Mouse (Mus musculus): ENCODE data around the gene Runx1. TPM values are rescaled to one million over a fixed set of nuclear protein-coding genes. Genes with fewer than 3 reads are reported as not detected.

Gene Runx1
- polyA plus RNA-seq, 1 experiment: 0.48 TPM

GRCm38 (mm10) chr16:92686978-92687377 is 139.0 kb downstream of the Runx1 start:
- H3K4me3 ChIP-seq (ENCODE audit: insufficient read depth, low read length): no peak overlapping the region
- no peaks in the 10 kb centered on the region for H3K4me1 ChIP-seq (ENCODE audit: control insufficient read depth, insufficient read depth, low read length)
- no peak overlapping the region for H3K27ac ChIP-seq (ENCODE audit: insufficient read depth, low read length)
- no peak for TF ChIP-seq POLR2A (IDR thresholded peaks at IDR 0.05; ENCODE audit: extremely low read depth, insufficient read depth, low read length)
- no peak for TF ChIP-seq CTCF (IDR thresholded peaks at IDR 0.05; ENCODE audit: extremely low read depth, insufficient read depth, low read length)

- Histone ChIP-seq H3K4me3 (ENCODE audit: insufficient read depth, low read length) (no peak overlapping the region), H3K27ac (ENCODE audit: insufficient read depth, low read length) (no peak overlapping the region), H3K4me1 (ENCODE audit: control insufficient read depth, insufficient read depth, low read length) (no peaks in the 10 kb centered on the region)
- TF ChIP-seq POLR2A (IDR thresholded peaks at IDR 0.05; ENCODE audit: extremely low read depth, insufficient read depth, low read length) (no peak), CTCF (IDR thresholded peaks at IDR 0.05; ENCODE audit: extremely low read depth, insufficient read depth, low read length) (no peak)
These were observed 140.1 kb downstream of the Runx1 start for GRCm38 (mm10) chr16:92685766-92686315.

DNA sequence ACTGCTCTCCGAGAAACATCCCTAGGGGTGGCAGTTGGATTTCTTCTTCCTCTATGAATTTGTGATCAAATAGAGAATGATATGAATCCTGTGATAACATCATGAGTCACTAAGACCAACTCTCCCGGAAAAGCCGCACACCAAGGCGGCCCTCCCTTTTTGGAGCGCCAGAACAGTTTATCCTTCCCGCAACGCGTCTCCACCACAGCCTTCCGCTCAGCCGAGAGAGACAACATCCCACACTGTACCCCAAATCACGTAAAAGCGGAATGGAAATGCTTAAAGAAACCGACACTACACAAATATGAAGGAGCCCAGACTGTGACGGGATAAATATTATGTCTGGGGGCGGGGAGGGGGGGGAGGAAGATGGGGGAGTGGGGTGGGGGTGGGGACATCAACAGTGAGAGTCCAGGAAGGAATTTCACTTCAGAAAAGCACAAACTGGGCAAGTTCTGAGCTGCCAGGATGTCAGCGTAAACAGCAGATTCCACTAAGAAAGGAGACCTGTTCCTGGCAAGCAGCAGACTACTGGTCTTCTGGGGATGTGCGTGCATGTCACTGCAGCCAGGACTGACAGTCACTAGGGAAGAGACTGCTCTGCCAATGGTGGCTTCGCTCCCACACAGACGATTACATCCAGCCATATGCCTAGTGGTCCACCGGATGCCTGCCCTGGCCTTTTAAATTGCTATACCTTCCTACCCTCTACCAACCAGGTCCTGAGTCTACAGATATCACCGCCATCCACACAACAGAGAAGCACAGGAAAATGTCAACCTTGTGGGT is 141.3 kb downstream of the Runx1 start:
- Histone ChIP-seq H3K4me1 (ENCODE audit: control insufficient read depth, insufficient read depth, low read length) (no peaks in the 10 kb centered on the region), H3K27ac (ENCODE audit: insufficient read depth, low read length) (no peak overlapping the region), H3K4me3 (ENCODE audit: insufficient read depth, low read length) (no peak overlapping the region)
- TF ChIP-seq POLR2A (IDR thresholded peaks at IDR 0.05; ENCODE audit: extremely low read depth, insufficient read depth, low read length): no peak
- TF ChIP-seq CTCF (IDR thresholded peaks at IDR 0.05; ENCODE audit: extremely low read depth, insufficient read depth, low read length): no peak

DNA sequence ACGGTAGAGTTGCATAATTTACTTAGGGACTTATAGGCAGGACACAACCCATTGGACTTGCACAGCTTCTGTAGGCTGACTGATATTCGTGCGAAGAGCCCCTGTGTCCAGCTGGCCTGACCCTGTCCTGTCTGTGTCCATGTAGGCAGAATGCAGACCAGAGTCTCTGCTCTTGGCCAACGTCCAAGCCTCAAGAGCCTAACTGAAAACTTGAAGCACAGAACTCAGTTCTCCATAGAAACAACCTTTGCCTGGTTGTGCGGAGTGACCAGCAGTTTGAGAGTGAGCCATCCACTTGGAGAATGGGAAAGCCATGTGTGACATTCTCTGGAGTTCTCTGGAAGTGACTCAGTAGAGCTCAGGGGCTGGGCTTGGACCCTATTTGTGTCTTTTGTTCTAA is 149.3 kb downstream of the Runx1 start:
- Histone ChIP-seq H3K4me1 (ENCODE audit: control insufficient read depth, insufficient read depth, low read length) (no peaks in the 10 kb centered on the region), H3K4me3 (ENCODE audit: insufficient read depth, low read length) (no peak overlapping the region), H3K27ac (ENCODE audit: insufficient read depth, low read length) (no peak overlapping the region)
- TF ChIP-seq CTCF (IDR thresholded peaks at IDR 0.05; ENCODE audit: extremely low read depth, insufficient read depth, low read length): no peak
- no peak for TF ChIP-seq POLR2A (IDR thresholded peaks at IDR 0.05; ENCODE audit: extremely low read depth, insufficient read depth, low read length)

DNA sequence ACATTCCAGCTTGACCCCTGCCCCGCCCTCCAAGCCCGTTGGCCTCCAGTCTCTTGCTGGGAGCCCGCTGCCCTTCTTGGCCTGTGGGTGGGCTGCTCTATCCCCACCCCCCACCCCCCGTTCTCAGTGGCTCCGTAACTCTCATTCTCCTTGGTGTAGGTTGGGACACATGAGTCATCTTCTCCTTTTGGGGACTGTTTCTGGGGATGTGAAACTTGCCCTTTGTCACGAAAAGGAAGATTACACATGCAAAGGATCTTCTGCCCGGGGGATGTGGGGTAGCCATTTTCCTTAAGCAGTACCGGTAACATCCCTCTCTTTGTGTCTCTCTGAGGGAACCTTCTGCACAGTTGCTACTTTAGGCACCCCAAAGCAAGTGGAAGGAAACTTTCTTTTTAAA is 150.3 kb downstream of the Runx1 start:
- Histone ChIP-seq H3K27ac (ENCODE audit: insufficient read depth, low read length) (no peak overlapping the region), H3K4me3 (ENCODE audit: insufficient read depth, low read length) (no peak overlapping the region), H3K4me1 (ENCODE audit: control insufficient read depth, insufficient read depth, low read length) (no peaks in the 10 kb centered on the region)
- TF ChIP-seq POLR2A (IDR thresholded peaks at IDR 0.05; ENCODE audit: extremely low read depth, insufficient read depth, low read length) (no peak), CTCF (IDR thresholded peaks at IDR 0.05; ENCODE audit: extremely low read depth, insufficient read depth, low read length) (no peak)

DNA sequence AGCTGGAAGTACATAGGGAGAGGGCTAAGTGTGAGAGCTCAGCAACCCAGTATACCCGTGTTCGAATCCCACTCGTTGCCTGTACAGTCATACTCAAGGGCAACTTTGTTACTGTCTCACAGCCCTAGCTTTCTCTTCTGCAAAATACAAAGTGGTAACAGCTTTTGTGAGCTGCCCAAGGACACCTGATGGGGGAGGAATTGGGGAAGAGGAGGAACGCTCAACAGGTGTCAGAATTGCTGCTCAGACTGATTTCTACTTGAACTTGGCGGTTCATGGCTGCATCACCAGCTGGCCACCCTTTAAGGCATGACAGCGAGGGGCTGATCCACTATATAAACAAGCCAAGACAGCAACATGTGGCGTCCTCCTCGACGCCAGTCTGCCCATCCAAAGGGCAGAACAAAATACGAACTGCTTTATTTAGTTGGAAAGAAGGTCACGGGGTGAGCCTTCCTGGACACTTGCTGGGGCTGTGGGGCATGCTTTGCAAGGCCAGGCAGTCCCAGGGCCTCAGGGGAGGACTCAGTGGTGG is 151.0 kb downstream of the Runx1 start:
- Histone ChIP-seq H3K27ac (ENCODE audit: insufficient read depth, low read length) (no peak overlapping the region), H3K4me1 (ENCODE audit: control insufficient read depth, insufficient read depth, low read length) (no peaks in the 10 kb centered on the region), H3K4me3 (ENCODE audit: insufficient read depth, low read length) (no peak overlapping the region)
- TF ChIP-seq CTCF (IDR thresholded peaks at IDR 0.05; ENCODE audit: extremely low read depth, insufficient read depth, low read length) (no peak), POLR2A (IDR thresholded peaks at IDR 0.05; ENCODE audit: extremely low read depth, insufficient read depth, low read length) (no peak)

GRCm38 (mm10) chr16:92674121-92674816 is 151.7 kb downstream of the Runx1 start:
- Histone ChIP-seq H3K4me1 (ENCODE audit: control insufficient read depth, insufficient read depth, low read length) (no peaks in the 10 kb centered on the region), H3K27ac (ENCODE audit: insufficient read depth, low read length) (no peak overlapping the region), H3K4me3 (ENCODE audit: insufficient read depth, low read length) (no peak overlapping the region)
- no peak for TF ChIP-seq CTCF (IDR thresholded peaks at IDR 0.05; ENCODE audit: extremely low read depth, insufficient read depth, low read length)
- TF ChIP-seq POLR2A (IDR thresholded peaks at IDR 0.05; ENCODE audit: extremely low read depth, insufficient read depth, low read length): no peak

GRCm38 (mm10) chr16:92668807-92669206 is 157.1 kb downstream of the Runx1 start:
- Histone ChIP-seq H3K4me3 (ENCODE audit: insufficient read depth, low read length) (no peak overlapping the region), H3K4me1 (ENCODE audit: control insufficient read depth, insufficient read depth, low read length) (no peaks in the 10 kb centered on the region), H3K27ac (ENCODE audit: insufficient read depth, low read length) (no peak overlapping the region)
- TF ChIP-seq CTCF (IDR thresholded peaks at IDR 0.05; ENCODE audit: extremely low read depth, insufficient read depth, low read length) (no peak), POLR2A (IDR thresholded peaks at IDR 0.05; ENCODE audit: extremely low read depth, insufficient read depth, low read length) (no peak)

- TF ChIP-seq CTCF (IDR thresholded peaks at IDR 0.05; ENCODE audit: extremely low read depth, insufficient read depth, low read length): no peak
- TF ChIP-seq POLR2A (IDR thresholded peaks at IDR 0.05; ENCODE audit: extremely low read depth, insufficient read depth, low read length): no peak
- Histone ChIP-seq H3K4me3 (ENCODE audit: insufficient read depth, low read length) (no peak overlapping the region), H3K4me1 (ENCODE audit: control insufficient read depth, insufficient read depth, low read length) (no peaks in the 10 kb centered on the region), H3K27ac (ENCODE audit: insufficient read depth, low read length) (no peak overlapping the region)
These were observed 164.2 kb downstream of the Runx1 start for GRCm38 (mm10) chr16:92661757-92662156.

Measured in cortical plate, adult 2 months (tissue).